Mouse (Mus musculus): ENCODE measurements at regions not wholly inside any gene's neighbourhood (a gene's known extent, or its start where the extent isn't known, plus 50 kb on each side); places are given as distances from the start of the nearest gene placed in this dataset.

DNA sequence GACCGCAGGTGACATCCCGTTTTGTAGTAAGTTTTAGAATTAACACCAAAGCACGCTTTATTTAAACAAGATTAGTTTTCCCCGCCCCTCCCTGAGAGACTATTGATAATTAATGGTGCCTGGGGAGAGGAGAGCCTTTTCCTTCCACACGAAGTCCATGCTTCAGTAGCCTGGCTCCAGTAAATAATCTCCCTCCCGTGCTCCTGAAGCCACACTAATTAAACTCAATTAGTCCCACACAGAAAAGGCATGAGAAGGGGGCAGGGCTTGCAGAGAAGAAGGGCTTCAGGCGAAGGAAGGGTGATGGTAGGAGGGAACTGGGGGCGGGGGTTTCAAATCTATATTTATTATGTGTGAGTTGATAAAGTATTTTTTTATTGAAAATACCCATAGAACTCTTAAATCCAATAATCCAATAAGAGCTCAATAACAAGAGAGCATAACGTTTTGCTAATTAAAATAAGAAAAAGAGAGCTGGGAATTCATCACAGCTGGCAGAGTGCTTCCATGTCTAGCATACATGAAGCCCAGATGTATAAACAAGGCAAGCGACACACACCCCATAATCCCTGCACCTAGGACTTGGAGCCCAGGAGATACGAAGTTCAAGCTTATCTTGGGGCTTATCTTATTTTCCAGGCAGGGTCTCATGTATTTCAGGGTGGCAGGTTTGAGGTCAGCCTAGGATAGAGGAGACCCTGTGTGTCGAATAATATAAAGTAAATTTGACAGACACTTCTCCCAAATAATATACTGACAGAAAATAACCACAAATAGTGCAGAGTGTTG is 684.7 kb downstream of the Hs3st4 start:
- Histone ChIP-seq H3K27ac (ENCODE audit: insufficient read depth, low read length) (no peak overlapping the region), H3K4me1 (ENCODE audit: control insufficient read depth, insufficient read depth, low read length) (peaks cover 17% of the 10 kb centered on the region), H3K4me3 (ENCODE audit: insufficient read depth, low read length) (no peak overlapping the region)
- TF ChIP-seq POLR2A (IDR thresholded peaks at IDR 0.05; ENCODE audit: low read depth, low read length) (no peak), CTCF (IDR thresholded peaks at IDR 0.05; ENCODE audit: borderline replicate concordance, insufficient read depth, low read length) (no peak)

DNA sequence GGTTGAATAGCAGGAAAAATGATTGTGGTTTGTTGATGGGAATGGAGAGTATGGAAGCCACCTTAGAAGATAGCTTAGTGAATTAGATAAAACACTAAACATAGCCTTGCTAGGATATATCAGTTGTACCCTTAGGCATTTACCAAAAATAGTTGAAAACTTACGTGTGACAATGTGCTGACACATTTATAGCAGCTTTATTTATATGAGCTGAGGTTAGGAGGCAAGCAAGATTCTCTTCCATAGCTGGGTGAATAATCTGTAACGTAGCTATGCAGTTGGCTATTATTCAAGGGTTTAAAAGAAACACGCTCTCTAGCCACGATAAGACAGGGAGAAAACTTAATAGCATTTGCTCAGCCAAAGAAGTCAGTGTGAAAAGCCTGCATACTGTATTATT is 685.4 kb downstream of the Hs3st4 start:
- Histone ChIP-seq H3K4me1 (ENCODE audit: control insufficient read depth, insufficient read depth, low read length) (peaks cover 17% of the 10 kb centered on the region), H3K4me3 (ENCODE audit: insufficient read depth, low read length) (no peak overlapping the region), H3K27ac (ENCODE audit: insufficient read depth, low read length) (no peak overlapping the region)
- TF ChIP-seq POLR2A (IDR thresholded peaks at IDR 0.05; ENCODE audit: low read depth, low read length) (no peak), CTCF (IDR thresholded peaks at IDR 0.05; ENCODE audit: borderline replicate concordance, insufficient read depth, low read length) (no peak)

GRCm38 (mm10) chr7:124670477-124670876 is 687.8 kb downstream of the Hs3st4 start:
- Histone ChIP-seq H3K4me1 (ENCODE audit: control insufficient read depth, insufficient read depth, low read length) (peaks cover 17% of the 10 kb centered on the region), H3K4me3 (ENCODE audit: insufficient read depth, low read length) (no peak overlapping the region), H3K27ac (ENCODE audit: insufficient read depth, low read length) (no peak overlapping the region)
- TF ChIP-seq CTCF (IDR thresholded peaks at IDR 0.05; ENCODE audit: borderline replicate concordance, insufficient read depth, low read length) (no peak), POLR2A (IDR thresholded peaks at IDR 0.05; ENCODE audit: low read depth, low read length) (no peak)

DNA sequence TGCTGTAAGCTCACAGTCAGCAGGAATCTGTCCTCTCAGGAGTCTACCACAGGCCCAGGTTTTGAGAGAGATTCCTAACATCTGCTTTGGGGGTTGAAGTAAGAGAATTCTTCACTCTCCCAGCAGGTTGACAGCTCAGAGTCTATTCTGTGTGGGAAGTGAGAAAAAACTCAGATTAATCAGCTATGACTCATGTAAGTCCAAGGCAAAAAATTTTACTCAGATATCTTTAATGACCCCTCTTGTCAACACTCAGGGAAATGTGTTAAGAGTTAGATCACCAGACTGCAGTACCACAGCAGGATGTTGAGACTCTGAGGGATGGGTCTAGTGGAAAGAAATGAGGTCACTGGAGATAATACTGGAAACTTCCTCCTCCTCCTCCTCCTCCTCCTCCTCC is 688.4 kb downstream of the Hs3st4 start:
- H3K4me3 ChIP-seq (ENCODE audit: insufficient read depth, low read length), result no peak overlapping the region
- TF ChIP-seq POLR2A (IDR thresholded peaks at IDR 0.05; ENCODE audit: low read depth, low read length) (no peak), CTCF (IDR thresholded peaks at IDR 0.05; ENCODE audit: borderline replicate concordance, insufficient read depth, low read length) (no peak)
- H3K27ac ChIP-seq (ENCODE audit: insufficient read depth, low read length), result peak overlapping the region; percentile 79; the same call in 1 of the 2 replicates
- H3K4me1 ChIP-seq (ENCODE audit: control insufficient read depth, insufficient read depth, low read length), result peaks cover 17% of the 10 kb centered on the region

DNA sequence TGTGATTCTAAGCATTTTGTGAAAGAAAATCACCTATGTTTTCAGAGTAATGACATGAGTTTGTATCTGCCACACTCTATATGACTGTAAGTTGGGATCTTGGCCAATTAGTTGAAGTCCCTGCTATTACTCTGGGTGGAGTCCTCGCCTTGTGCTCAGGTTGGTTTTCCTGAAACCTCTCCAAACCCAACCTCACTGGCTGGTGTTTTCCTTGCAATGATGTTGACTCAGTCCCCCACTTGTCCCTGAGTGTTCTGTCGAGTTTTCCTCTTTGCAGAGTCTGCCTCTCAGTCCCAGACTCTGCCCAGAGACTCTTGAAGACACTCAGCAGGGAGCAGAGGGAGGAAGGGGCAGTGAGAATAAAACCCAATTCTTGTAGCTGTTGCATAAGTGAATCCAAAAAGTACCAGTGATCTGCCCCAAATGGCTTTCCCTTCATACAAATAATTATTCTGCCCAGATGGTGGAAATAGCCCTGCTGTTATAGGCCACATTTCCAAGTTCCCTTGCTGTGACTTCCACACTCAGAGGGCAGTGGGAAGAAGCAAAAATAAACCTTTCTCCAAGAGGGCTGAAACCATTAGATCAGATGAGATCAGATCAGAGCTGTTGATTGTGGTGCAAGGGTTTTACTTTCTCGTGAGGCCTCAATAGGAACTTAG is 694.3 kb downstream of the Hs3st4 start:
- H3K27ac ChIP-seq (ENCODE audit: insufficient read depth, low read length), result no peak overlapping the region
- 0 out of 2 replicates have a peak, but pooled peaks cover 4% of the 10 kb centered on the region for H3K4me1 ChIP-seq (ENCODE audit: control insufficient read depth, insufficient read depth, low read length)
- TF ChIP-seq POLR2A (IDR thresholded peaks at IDR 0.05; ENCODE audit: low read depth, low read length) (no peak), CTCF (IDR thresholded peaks at IDR 0.05; ENCODE audit: borderline replicate concordance, insufficient read depth, low read length) (no peak)
- no peak overlapping the region for H3K4me3 ChIP-seq (ENCODE audit: insufficient read depth, low read length)

GRCm38 (mm10) chr7:124680561-124680960 is 697.9 kb downstream of the Hs3st4 start:
- Histone ChIP-seq H3K27ac (ENCODE audit: insufficient read depth, low read length) (no peak overlapping the region), H3K4me1 (ENCODE audit: control insufficient read depth, insufficient read depth, low read length) (peaks cover 4% of the 10 kb centered on the region; the same call in 1 of the 2 replicates), H3K4me3 (ENCODE audit: insufficient read depth, low read length) (no peak overlapping the region)
- TF ChIP-seq POLR2A (IDR thresholded peaks at IDR 0.05; ENCODE audit: low read depth, low read length), result no peak
- no peak for TF ChIP-seq CTCF (IDR thresholded peaks at IDR 0.05; ENCODE audit: borderline replicate concordance, insufficient read depth, low read length)

- Histone ChIP-seq H3K4me1 (ENCODE audit: control insufficient read depth, insufficient read depth, low read length) (peaks cover 4% of the 10 kb centered on the region; the same call in 1 of the 2 replicates), H3K27ac (ENCODE audit: insufficient read depth, low read length) (no peak overlapping the region), H3K4me3 (ENCODE audit: insufficient read depth, low read length) (no peak overlapping the region)
- TF ChIP-seq CTCF (IDR thresholded peaks at IDR 0.05; ENCODE audit: borderline replicate concordance, insufficient read depth, low read length) (no peak), POLR2A (IDR thresholded peaks at IDR 0.05; ENCODE audit: low read depth, low read length) (no peak)
These were observed 698.5 kb downstream of the Hs3st4 start for GRCm38 (mm10) chr7:124681212-124681611.

- Histone ChIP-seq H3K4me1 (ENCODE audit: control insufficient read depth, insufficient read depth, low read length) (peaks cover 4% of the 10 kb centered on the region; the same call in 1 of the 2 replicates), H3K27ac (ENCODE audit: insufficient read depth, low read length) (no peak overlapping the region), H3K4me3 (ENCODE audit: insufficient read depth, low read length) (no peak overlapping the region)
- no peak for TF ChIP-seq CTCF (IDR thresholded peaks at IDR 0.05; ENCODE audit: borderline replicate concordance, insufficient read depth, low read length)
- TF ChIP-seq POLR2A (IDR thresholded peaks at IDR 0.05; ENCODE audit: low read depth, low read length), result no peak
These were observed 699.2 kb downstream of the Hs3st4 start for GRCm38 (mm10) chr7:124681820-124682219.

DNA sequence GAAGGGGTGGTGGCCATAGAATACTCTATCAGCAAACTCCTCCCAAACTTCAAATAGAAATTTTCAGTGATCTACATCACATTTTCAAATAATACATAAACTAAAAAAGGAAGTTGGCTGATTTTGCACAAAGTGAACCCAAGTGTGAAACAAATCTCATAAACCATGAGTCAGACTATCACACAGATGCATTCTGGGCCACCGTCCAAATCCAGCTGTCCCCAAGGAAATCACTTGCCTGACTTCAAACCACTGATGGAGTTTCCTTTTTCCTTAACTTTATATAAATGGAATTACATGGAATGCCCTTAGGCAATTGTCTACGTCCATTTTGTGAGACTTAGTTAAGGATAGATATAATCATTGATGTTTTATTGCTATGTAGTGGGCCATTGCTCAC is 702.8 kb downstream of the Hs3st4 start:
- Histone ChIP-seq H3K27ac (ENCODE audit: insufficient read depth, low read length) (no peak overlapping the region), H3K4me3 (ENCODE audit: insufficient read depth, low read length) (no peak overlapping the region), H3K4me1 (ENCODE audit: control insufficient read depth, insufficient read depth, low read length) (peaks cover 4% of the 10 kb centered on the region; the same call in 1 of the 2 replicates)
- TF ChIP-seq POLR2A (IDR thresholded peaks at IDR 0.05; ENCODE audit: low read depth, low read length) (no peak), CTCF (IDR thresholded peaks at IDR 0.05; ENCODE audit: borderline replicate concordance, insufficient read depth, low read length) (no peak)
